Mouse (Mus musculus) lung, adult 2 months (tissue): ENCODE results near the gene Eya3.

Experiments
- CTCF ChIP-seq: fragments of 200-500 bp; IDR thresholded peaks from 2 replicates; pipeline ENCODE4 v1.5.1; 2011; ENCODE audit warnings: mild to moderate bottlenecking, low read length, control low read depth; ENCODE audit not compliant: insufficient read depth
- POLR2A ChIP-seq: fragments of 200-500 bp; IDR thresholded peaks from 2 replicates; pipeline ENCODE4 v1.6.1; 2011; ENCODE audit warnings: low read depth, mild to moderate bottlenecking, control low read depth, low read length, borderline replicate concordance; ENCODE audit errors: extremely low read depth

DNA sequence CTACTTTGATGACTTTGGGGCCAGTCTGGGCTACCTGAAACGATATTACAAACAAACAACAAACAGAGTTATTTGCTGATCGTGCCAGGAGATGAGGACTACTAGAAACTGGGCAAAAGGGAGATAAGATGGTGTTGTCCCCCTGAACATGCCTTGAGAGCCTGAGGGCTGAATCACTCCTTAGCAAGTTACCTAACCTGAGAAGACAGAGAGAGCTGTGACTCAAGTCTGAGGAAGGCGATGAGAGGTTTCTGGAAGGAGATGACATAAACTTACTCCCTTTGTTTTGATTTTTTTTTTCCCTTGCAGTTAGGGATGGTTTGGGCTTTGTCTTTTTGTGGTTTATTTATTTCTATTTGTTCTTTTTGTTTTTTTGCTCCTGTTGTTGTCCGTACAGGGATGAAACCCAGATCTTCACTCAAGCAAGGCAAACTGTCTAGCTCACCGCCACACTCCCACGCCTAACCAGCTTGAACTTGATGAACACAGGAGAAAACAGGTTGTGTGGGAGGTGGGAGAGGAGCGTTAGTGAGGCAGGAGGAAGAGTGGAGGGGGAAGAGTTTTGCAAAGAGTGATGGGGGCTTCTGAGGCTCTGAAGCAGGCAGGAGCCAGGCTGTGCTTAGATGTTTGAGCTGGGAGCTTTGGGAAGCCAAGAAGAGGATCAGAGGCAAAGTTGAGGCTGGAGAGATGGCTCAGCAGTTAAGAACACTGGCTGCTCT is 119.0 kb downstream of the Eya3 start:
- TF ChIP-seq POLR2A, result no peak
- no peak for TF ChIP-seq CTCF
